Mouse (Mus musculus) thymus, adult 2 months (tissue): ENCODE data around the gene Hoxa6.

Source experiments
- CTCF ChIP-seq: fragments of 200-500 bp; IDR thresholded peaks from 2 replicates; pipeline ENCODE4 v1.5.1; 2012; ENCODE audit warnings: mild to moderate bottlenecking, control low read depth, low read length, moderate library complexity, borderline replicate concordance; ENCODE audit not compliant: control insufficient read depth, poor library complexity, insufficient read depth; ENCODE audit errors: extremely low read depth
- POLR2A ChIP-seq: fragments of 200-500 bp; IDR thresholded peaks from 2 replicates; pipeline ENCODE4 v1.6.1; 2012; ENCODE audit warnings: mild to moderate bottlenecking, low read length, control low read depth, moderate library complexity; ENCODE audit not compliant: control insufficient read depth, poor library complexity, insufficient read depth; ENCODE audit errors: extremely low read depth

- TF ChIP-seq CTCF (no peak), POLR2A (no peak)
These were observed 43.7 kb upstream of the Hoxa6 start for GRCm38 (mm10) chr6:52252016-52252774.
